Mouse (Mus musculus): ENCODE data around the gene Olfml3.

Gene Olfml3

GRCm38 (mm10) chr3:103737778-103738571, at the start of gene Olfml3:
Gene Olfml3, minus strand, starts transcription at chr3:103738001.
- DNase-seq: peak; percentile 97 to 99

- no peak for DNase-seq
Observed at GRCm38 (mm10) chr3:103787225-103787624, 49.4 kb upstream of the Olfml3 start.

GRCm38 (mm10) chr3:103782844-103783609, 45.2 kb upstream of the Olfml3 start:
- no peak for DNase-seq

GRCm38 (mm10) chr3:103780777-103781176, 43.0 kb upstream of the Olfml3 start:
- no peak for DNase-seq

- DNase-seq: peak in 1 of 2 experiments; percentile 22
Observed at GRCm38 (mm10) chr3:103780271-103780670, 42.5 kb upstream of the Olfml3 start.

DNA sequence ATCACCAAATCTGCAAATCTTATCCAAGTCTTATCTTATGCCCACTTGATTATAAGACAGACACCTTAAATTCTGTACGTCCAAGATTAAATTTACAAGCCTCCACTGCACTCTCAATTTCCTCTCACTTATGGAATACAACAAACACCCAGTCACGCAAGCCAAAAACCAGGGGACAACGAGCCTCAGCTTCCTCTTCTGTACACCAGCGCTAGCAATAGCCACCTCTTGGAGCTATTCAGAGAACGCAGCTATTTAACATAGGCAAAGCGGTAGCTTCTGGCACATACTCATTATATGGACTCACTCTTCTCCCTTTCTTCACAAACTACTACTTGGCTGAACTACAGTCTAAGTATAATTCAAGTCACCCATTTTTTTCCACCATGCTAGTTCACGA, 41.4 kb upstream of the Olfml3 start:
- DNase-seq: no peak

DNA sequence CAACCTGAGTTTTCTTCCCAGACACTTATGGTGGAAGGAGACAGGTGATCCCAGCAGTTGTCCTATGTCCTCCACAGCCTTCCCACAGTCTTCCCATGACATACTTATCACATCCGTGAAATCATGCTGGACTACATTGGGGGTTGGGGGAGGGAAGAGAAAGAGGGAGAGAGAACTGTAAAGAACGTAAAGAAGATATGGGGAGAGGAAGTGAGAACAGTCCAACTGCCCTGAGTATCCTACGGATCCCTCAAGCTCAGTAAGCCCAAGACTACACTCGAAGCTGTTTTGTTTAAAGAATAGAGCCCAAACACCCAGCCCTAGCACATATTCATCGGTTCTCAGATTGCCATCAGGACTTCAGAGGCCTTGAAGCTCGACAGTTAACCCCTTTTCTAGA, 40.9 kb upstream of the Olfml3 start:
- no peak for DNase-seq

GRCm38 (mm10) chr3:103777940-103778339, 40.1 kb upstream of the Olfml3 start:
- peak; percentile 54 to 61 for DNase-seq

DNA sequence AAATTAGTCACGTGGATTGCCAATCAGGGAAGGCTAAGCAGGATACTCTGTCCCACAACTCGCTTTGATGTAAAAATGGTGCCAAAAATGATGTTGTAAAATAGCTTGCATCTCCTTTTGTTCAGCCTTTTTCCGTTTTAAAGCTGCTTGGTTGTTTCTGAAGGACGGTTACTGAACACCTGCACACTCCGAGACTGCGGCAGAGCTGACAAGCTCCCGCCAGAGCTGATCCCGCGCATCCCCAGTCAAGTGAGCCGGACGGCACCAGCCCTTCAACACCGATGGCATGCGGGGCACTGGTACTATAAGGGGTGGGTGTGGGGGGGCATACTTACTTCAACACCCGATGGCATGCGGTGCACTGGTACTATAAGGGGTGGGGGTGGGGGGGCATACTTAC, 36.2 kb upstream of the Olfml3 start:
- no peak for DNase-seq

GRCm38 (mm10) chr3:103773508-103773907, 35.7 kb upstream of the Olfml3 start:
- no peak for DNase-seq

- DNase-seq: no peak
Observed at GRCm38 (mm10) chr3:103772846-103773245, 35.0 kb upstream of the Olfml3 start.

DNA sequence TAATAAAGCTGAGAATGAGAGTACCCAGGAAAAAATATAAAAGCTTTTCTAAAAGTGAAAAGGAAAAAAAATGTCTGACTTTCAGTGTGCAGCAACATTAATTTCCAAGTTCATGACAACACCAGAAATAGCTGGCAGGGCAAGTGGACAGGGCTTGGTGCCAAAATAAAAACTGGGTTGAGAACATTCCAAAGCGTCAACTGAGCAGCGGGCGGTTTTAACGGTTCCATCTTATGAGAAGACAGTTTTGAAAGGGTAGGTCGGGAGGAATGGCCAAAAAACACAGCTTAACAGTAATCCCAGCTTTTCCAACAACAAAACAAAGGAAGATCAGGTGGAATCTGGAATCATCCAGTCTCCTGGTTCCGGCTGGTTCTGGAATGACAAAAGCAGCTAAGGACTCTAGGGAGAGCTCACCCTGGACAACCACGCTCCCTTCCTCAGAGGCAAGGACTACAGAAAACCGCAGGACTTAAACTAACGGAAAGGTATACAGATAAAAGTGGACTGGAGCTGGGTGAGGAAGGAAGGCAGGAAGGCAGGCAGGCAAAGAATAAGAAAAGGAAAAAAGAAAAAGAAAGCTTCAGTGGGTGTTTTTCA, 33.8 kb upstream of the Olfml3 start:
- peak; percentile 77 to 79 for DNase-seq

- no peak for DNase-seq
Observed at GRCm38 (mm10) chr3:103766789-103767188, 29.0 kb upstream of the Olfml3 start.

- DNase-seq: no peak
Observed at GRCm38 (mm10) chr3:103759261-103759970, 21.6 kb upstream of the Olfml3 start.

GRCm38 (mm10) chr3:103758456-103758855, 20.7 kb upstream of the Olfml3 start:
- DNase-seq: no peak

DNA sequence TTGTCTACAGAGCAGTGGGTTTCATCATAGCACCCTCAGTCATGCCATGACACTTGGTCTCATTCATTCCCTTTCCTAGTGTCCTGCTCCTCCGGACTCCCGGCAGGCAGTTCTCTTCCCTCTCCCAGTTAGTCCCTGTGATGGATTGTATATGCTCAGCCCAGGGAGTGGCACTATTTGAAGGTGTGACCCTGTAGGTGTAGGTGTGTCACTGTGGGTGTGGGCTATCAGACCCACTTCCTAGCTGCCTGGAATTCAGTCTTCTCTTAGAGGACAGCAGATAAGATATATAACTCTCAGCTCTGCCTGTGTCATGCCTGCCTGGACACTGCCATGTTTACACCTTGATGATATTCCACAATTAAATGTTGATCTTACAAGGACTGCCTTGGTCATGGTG, 19.1 kb upstream of the Olfml3 start:
- no peak for DNase-seq

DNA sequence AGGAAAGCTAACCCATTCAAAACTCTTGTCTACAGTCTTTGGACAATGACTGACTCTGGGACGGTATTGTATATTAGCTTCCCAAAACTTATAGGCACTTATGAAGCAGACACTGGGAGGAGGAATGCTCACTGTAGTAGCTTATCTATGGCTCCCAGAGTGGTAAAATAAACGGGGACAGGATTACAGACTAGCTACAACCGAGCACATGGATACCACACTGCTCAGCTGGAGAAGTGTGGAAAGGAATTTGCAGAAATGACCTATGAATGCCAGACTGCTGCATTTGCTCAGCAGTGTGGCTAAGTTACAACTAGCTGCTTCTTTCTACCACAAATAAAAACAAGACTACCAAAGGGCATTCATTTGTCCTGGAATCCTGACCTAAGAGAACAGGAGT, 17.6 kb upstream of the Olfml3 start:
- no peak for DNase-seq

DNA sequence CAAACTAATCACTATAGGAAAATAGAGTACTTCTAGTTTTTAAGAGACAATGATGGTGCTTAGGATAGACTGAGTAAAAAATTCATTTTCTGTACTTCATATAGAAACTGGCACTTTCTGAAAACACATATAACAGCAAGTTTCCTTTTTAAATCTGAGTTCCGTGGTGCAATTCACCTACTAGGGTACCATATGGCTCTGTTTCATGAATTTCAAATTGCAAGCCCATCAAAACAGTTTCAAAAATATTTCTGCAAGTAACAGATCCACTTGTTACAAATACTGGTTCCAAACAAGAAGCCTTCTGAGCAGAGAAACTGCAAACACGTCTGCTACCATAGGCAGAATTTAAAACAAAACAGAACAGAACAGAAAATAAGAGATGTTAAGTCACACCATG, 13.8 kb upstream of the Olfml3 start:
- DNase-seq: no peak

GRCm38 (mm10) chr3:103746711-103747110, 8.9 kb upstream of the Olfml3 start:
- DNase-seq: peak; percentile 45 to 57

GRCm38 (mm10) chr3:103745001-103745770, 7.4 kb upstream of the Olfml3 start:
- no peak for DNase-seq

- DNase-seq: no peak
Observed at GRCm38 (mm10) chr3:103743208-103743607, 5.4 kb upstream of the Olfml3 start.

GRCm38 (mm10) chr3:103740342-103740741, 2.5 kb upstream of the Olfml3 start:
- no peak for DNase-seq

All from cerebellum, postnatal 10 days (tissue).